Mouse (Mus musculus) embryonic facial prominence, embryonic 13.5 days (tissue): Measurements from ENCODE around the gene Klhl2. TPM values are rescaled to one million over a fixed set of nuclear protein-coding genes. Genes with fewer than 3 reads are reported as not detected.

Experiments
- ATAC-seq: fragments of 200-750 bp; cut with Nextera tagmentation; 2 replicates; pipeline ENCODE4 v1.8.0; 2017; ENCODE audit warnings: low read depth; ENCODE audit not compliant: insufficient number of reproducible peaks, insufficient read depth, low FRiP score, low TSS enrichment
- H3K27ac ChIP-seq: fragments of 300-500 bp; sonication (generic); 2 replicates; pipeline ENCODE4 v1.5.1; 2015; ENCODE audit warnings: moderate library complexity, mild to moderate bottlenecking, inconsistent platforms
- H3K27me3 ChIP-seq: fragments of 300-500 bp; sonication (generic); 2 replicates; pipeline ENCODE4 v1.6.1; 2015; ENCODE audit warnings: mild to moderate bottlenecking, inconsistent platforms
- H3K36me3 ChIP-seq: fragments of 300-500 bp; sonication (generic); 2 replicates; pipeline ENCODE4 v1.6.1; 2015; ENCODE audit warnings: mild to moderate bottlenecking, inconsistent platforms
- H3K4me1 ChIP-seq: fragments of 300-500 bp; sonication (generic); 2 replicates; pipeline ENCODE4 v1.6.1; 2015; ENCODE audit warnings: inconsistent platforms
- H3K4me2 ChIP-seq: fragments of 300-500 bp; sonication (generic); 2 replicates; pipeline ENCODE4 v1.6.1; 2015; ENCODE audit warnings: moderate library complexity, mild to moderate bottlenecking, inconsistent platforms
- H3K4me3 ChIP-seq: fragments of 300-500 bp; sonication (generic); 2 replicates; pipeline ENCODE4 v1.5.1; 2015; ENCODE audit warnings: mild to moderate bottlenecking, inconsistent platforms
- H3K9ac ChIP-seq: fragments of 300-500 bp; sonication (generic); 2 replicates; pipeline ENCODE4 v1.6.1; 2015; ENCODE audit warnings: mild to moderate bottlenecking, inconsistent platforms
- H3K9me3 ChIP-seq: fragments of 300-500 bp; sonication (generic); 2 replicates; pipeline ENCODE4 v1.6.1; 2016; ENCODE audit warnings: inconsistent platforms
- WGBS: fragments of 180-500 bp; shearing (Covaris S2); methylation state at CpG from one replicate; pipeline ENCODE4 v1.1.7; 2015; ENCODE audit warnings: mixed read lengths; 5-methylcytosine and 5-hydroxymethylcytosine counted together
- polyA plus RNA-seq: library from polyadenylated mRNA; unstranded; fragments of >200 nt; fragmentation: Nextera tagmentation; extraction: Ambion mirVana; gene quantifications from 2 replicates; pipeline ENCODE4 v1.2.1, GENCODE M21; 2015

The Klhl2 gene
- polyA plus RNA-seq, 1 experiment from 2014 or later = 5.0 TPM

DNA sequence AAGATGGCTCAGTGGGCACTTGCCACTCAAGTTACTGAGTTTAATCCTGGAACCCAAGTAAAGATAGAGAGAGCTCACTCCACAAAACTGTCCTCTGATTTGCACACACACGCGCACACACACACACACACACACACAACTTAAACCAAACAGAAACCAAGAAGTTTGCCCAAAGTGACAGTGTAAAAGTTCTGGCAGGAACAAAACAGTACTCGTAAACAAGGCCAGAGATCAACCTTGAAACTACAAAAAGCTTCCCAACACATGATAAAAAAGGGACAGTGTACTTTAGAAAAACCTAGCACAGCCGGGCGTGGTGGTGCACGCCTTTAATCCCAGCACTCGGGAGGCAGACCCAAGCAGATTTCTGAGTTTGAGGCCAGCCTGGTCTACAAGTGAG is 121.7 kb downstream of the Klhl2 start:
- peaks cover 13% of the 10 kb centered on the region for H3K4me1 ChIP-seq
- no peaks in the 10 kb centered on the region for H3K27me3 ChIP-seq
- no peak overlapping the region for H3K9ac ChIP-seq
- no peak for ATAC-seq
- H3K36me3 ChIP-seq = peaks cover 52% of the 10 kb centered on the region
- H3K9me3 ChIP-seq = no peaks in the 10 kb centered on the region
- H3K4me3 ChIP-seq = no peak overlapping the region
- H3K4me2 ChIP-seq = no peak overlapping the region
- no peak overlapping the region for H3K27ac ChIP-seq
- 88% methylated on average over 7 of the region's 7 CpGs for WGBS

DNA sequence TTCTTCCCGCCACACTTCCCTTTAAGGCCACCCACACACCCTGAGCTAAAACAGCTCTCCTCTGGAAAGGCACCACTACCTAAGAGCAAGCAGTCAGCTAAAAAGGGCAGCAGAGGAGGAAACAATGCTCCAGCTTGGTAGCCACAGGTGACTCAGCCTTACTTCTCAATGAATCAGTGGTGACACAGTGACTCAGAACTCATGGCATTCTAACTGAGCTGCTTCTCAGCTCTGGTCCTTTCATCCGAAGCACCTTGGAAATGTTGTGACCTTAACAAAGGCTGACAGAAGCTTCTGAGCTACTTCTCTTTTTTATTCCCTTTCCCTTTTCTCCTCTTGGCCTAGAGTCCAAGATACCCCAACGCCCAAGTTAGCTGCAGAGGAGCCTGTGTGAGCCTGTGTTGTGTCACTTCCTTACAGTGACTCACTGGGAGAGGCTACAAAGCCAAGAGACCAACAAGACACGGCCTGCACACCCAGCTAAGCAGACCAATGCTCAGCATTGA is 123.6 kb downstream of the Klhl2 start:
- no peaks in the 10 kb centered on the region for H3K9me3 ChIP-seq
- H3K36me3 ChIP-seq = peaks cover 65% of the 10 kb centered on the region
- H3K4me2 ChIP-seq = no peak overlapping the region
- H3K9ac ChIP-seq = no peak overlapping the region
- H3K27ac ChIP-seq = no peak overlapping the region
- ATAC-seq = no peak
- H3K4me1 ChIP-seq = no peaks in the 10 kb centered on the region
- WGBS = 86% methylated on average over 4 of the region's 4 CpGs
- H3K27me3 ChIP-seq = no peaks in the 10 kb centered on the region
- H3K4me3 ChIP-seq = no peak overlapping the region

DNA sequence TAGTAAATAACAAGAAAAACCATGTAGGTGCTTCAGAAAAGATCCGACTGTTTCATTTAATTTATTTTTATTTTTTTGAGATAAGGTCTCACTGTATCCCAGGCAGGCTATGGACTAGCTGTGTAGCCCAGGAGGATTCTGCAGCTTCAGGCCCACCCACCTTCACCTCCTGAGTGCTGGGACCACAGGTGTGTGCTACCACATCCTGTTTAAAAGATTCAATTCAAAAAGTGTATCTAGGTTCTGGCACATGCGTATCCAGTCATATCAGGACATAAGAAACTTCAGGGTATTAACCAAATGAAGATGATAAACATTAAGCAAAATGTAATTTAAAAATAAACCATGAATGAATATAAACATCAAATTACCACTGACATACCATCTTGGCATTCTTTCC is 126.6 kb downstream of the Klhl2 start:
- Histone ChIP-seq H3K9ac (no peak overlapping the region), H3K36me3 (peaks cover 79% of the 10 kb centered on the region)
- WGBS = 92% methylated on average over 2 of the region's 2 CpGs

DNA sequence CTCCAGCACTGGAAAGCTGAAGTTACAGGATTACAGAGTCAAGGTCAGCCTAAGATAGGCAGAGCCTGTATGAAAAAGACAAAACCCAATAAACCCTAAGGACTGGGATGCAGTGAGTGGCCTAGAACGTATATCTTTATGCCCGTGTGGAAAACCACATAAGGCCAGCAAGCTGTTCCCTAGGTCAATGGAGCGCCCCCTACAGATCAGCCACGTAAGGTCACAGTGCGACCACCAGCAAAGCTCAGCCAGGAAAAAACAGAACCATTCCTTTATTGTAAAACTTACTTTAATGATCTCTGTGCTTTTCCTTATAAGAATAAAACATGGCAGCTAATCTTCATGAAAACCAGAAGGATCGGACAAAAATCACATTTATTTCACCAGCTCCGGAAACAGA is 131.9 kb downstream of the Klhl2 start:
- 81% methylated on average over 7 of the region's 7 CpGs for WGBS
- no peak for ATAC-seq
- H3K9ac ChIP-seq = no peak overlapping the region
- H3K27me3 ChIP-seq = no peaks in the 10 kb centered on the region
- no peak overlapping the region for H3K4me3 ChIP-seq
- H3K27ac ChIP-seq = no peak overlapping the region
- no peaks in the 10 kb centered on the region for H3K4me1 ChIP-seq
- H3K4me2 ChIP-seq = no peak overlapping the region
- no peaks in the 10 kb centered on the region for H3K9me3 ChIP-seq
- peaks cover 65% of the 10 kb centered on the region for H3K36me3 ChIP-seq

More for the DNA sequence above, 126.6 kb downstream of the Klhl2 start:
- Histone ChIP-seq H3K9me3 (no peaks in the 10 kb centered on the region), H3K4me3 (no peak overlapping the region), H3K4me2 (no peak overlapping the region), H3K27me3 (no peaks in the 10 kb centered on the region), H3K27ac (no peak overlapping the region), H3K4me1 (no peaks in the 10 kb centered on the region)
- ATAC-seq = no peak

DNA sequence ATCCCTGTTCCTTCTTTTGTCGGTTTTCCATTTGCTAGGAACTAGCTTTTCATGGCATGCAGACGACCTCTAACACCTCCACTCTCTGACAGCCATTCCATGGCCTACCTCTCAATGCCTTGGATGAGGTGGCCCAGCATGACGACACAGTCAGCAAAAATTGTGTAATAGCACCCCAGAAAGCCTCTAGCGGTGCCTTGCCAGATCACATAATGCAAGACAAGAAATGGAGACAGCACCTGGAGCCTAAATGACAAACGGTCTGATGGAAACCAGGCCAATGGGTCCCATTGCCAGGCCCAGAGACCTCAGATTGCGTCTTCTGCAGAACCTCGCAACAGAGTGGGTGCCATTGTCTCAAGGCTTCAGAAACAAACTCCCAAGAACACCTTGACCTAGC is 137.3 kb downstream of the Klhl2 start:
- WGBS = 88% methylated on average over 7 of the region's 7 CpGs

DNA sequence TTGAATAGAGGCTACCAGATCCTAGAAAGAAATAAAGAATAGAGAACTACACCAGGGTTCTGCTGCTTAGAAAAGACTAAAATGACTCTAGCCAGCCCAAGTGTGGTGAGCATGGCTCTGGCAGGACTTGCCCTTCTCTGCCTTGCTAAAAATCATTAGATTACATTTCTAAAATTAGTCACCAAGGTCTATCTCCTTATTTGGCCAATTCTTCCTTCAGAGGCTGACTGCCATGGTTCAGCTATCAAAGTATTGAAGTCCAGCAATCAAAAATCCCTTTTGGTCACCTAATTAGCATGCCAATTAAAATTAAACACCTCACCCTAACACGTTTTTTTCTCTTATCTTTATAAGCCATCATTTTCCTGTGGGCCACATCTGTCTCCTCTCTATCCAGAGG is 138.3 kb downstream of the Klhl2 start:
- H3K4me1 ChIP-seq = no peaks in the 10 kb centered on the region
- no peak overlapping the region for H3K9ac ChIP-seq
- no peak overlapping the region for H3K27ac ChIP-seq
- no peak overlapping the region for H3K4me3 ChIP-seq
- ATAC-seq = no peak
- no peaks in the 10 kb centered on the region for H3K27me3 ChIP-seq
- no peak overlapping the region for H3K4me2 ChIP-seq
- no peaks in the 10 kb centered on the region for H3K9me3 ChIP-seq
- H3K36me3 ChIP-seq = peaks cover 10% of the 10 kb centered on the region
- WGBS = 57% methylated on average over 1 of the region's 1 CpGs

More for the DNA sequence above, 137.3 kb downstream of the Klhl2 start:
- Histone ChIP-seq H3K4me1 (no peaks in the 10 kb centered on the region), H3K9me3 (no peaks in the 10 kb centered on the region), H3K4me2 (no peak overlapping the region), H3K27ac (no peak overlapping the region), H3K36me3 (peaks cover 19% of the 10 kb centered on the region), H3K27me3 (no peaks in the 10 kb centered on the region), H3K9ac (no peak overlapping the region), H3K4me3 (no peak overlapping the region)
- no peak for ATAC-seq

DNA sequence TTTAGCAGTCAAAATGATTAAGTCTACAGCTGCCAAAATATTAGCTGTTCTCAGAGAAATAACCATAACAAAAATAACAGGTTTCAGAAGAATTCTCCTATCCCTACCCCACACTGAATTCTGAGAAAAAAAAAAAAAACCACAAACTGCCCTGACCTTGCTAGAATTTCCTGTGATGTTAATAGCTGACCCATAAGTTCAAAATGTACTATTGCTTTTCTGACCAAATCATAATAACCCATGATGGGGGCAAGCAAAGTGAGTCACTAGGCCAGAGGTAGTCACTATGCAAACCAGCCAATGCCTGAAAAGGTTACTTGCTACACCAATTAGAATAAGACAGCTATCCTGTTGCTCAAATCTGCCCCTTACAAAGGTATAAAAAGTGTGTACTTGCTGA is 142.3 kb downstream of the Klhl2 start:
- H3K4me2 ChIP-seq = no peak overlapping the region
- no peaks in the 10 kb centered on the region for H3K36me3 ChIP-seq
- ATAC-seq = no peak
- no peaks in the 10 kb centered on the region for H3K4me1 ChIP-seq
- H3K27ac ChIP-seq = no peak overlapping the region
- H3K9me3 ChIP-seq = no peaks in the 10 kb centered on the region
- H3K4me3 ChIP-seq = no peak overlapping the region
- H3K27me3 ChIP-seq = no peaks in the 10 kb centered on the region
- no peak overlapping the region for H3K9ac ChIP-seq

DNA sequence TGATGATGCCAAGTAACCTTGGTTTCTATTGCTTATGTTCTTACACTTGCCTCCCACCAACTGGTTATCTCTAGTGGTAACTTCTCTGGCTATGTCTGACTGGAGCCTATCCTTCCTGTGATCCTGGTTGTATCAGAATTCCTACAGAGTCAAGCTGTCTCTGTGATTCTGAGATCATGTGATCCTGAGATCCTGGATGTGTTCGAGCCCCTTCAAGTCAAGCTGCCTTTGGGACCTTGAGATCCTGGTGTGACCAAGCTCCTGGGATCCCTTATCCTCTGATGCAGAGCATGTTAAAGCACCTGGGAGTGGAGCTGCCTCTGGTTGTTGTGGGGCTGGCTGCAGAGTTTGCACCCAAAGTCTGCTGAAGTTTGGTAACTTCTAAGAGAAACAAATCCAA is 146.6 kb downstream of the Klhl2 start:
- no peaks in the 10 kb centered on the region for H3K36me3 ChIP-seq
- ATAC-seq = no peak
- no peaks in the 10 kb centered on the region for H3K4me1 ChIP-seq
- no peaks in the 10 kb centered on the region for H3K27me3 ChIP-seq
- no peak overlapping the region for H3K4me2 ChIP-seq
- no peak overlapping the region for H3K27ac ChIP-seq
- no peak overlapping the region for H3K4me3 ChIP-seq
- H3K9me3 ChIP-seq = no peaks in the 10 kb centered on the region
- 76% methylated on average over 1 of the region's 1 CpGs for WGBS
- no peak overlapping the region for H3K9ac ChIP-seq

DNA sequence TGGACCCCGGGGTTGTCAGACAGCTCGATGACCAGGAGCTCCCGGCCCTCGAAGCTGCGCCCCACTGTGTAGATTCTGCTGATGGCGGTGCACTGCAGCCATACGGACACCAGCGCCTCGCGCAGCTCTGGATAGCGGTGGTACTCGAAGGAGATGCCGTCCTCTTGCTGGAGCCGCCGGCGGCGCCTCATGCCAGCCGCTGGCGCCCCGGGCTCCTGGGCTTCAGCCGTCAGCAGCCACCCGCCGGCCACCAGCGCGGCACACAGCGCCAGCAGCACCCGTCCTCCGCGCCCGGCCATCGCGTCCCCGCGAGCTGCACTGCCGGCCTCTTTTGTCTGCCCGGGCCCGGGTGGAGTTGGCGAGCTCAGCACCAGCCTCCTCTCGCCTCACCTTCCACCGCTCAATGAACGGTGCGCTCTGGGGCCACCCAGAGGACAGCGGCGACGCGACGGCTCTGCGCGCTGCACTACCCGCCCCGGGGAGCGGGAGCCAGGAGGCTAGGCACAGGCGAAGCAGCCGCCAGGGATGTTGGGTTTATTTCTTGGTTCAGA is 157.1 kb downstream of the Klhl2 start, which contains the start of gene Cpe:
Gene Cpe (minus strand): TSS at position 404 of the 551 bp plus-strand sequence.
- Histone ChIP-seq H3K27me3 (peaks cover 5% of the 10 kb centered on the region; the same call in 1 of the 2 replicates), H3K4me1 (peaks cover 12% of the 10 kb centered on the region), H3K9me3 (no peaks in the 10 kb centered on the region), H3K27ac (peak within 1 kb of the TSS; percentile 89), H3K4me2 (peak within 1 kb of the TSS; percentile 82), H3K9ac (peak within 1 kb of the TSS; percentile 86), H3K36me3 (no peaks in the 10 kb centered on the region), H3K4me3 (peak within 1 kb of the TSS; percentile 71)
- under 1% methylated on average over 54 of the region's 54 CpGs for WGBS
- peak; percentile 95 for ATAC-seq

DNA sequence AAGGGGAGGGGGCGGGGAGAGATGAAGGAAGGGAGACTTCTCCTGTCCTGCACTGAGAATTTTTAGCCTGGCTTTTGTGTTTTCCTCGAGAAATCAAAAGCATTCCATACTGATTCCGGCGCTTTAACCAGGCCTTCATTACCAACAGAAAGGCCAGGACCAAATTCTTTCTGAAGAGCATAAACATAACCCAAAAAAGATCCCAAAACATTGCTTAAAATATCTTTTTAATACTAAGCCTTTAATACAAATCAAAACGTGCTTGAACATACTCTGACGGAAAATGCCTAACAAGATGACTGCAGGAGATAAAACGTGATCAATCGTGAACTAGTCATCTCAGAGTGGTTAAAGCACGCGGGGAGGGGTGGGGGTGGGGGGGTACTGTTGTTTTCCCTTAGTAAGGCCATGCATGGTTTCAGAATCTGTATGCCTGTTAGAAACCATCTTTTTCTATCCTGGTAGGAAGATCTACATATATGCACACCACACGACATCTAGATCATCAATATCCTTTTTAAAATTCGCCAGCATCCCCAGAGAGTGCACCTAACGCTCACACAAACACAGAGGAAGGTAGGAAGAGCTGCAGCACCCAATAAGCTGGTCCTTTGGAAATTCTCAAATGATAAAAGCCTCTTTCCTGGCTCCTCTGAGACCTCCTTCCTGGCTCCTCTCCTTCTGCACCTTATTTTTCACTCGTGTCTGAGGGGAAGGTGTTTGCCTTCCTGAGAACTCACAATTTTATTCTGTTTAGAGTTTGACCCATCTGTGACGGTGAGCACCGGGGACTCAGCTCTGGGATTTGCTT is 158.0 kb downstream of the Klhl2 start:
- H3K4me2 ChIP-seq = peak overlapping the region; percentile 82
- peak overlapping the region; percentile 89; the same call in 1 of the 2 replicates for H3K27ac ChIP-seq
- WGBS = 6% methylated on average over 16 of the region's 16 CpGs
- H3K9me3 ChIP-seq = no peaks in the 10 kb centered on the region
- H3K27me3 ChIP-seq = peaks cover 5% of the 10 kb centered on the region; the same call in 1 of the 2 replicates
- peak overlapping the region; percentile 71 for H3K4me3 ChIP-seq
- peak overlapping the region; percentile 86 for H3K9ac ChIP-seq
- H3K36me3 ChIP-seq = no peaks in the 10 kb centered on the region
- no peak for ATAC-seq
- peaks cover 14% of the 10 kb centered on the region for H3K4me1 ChIP-seq

DNA sequence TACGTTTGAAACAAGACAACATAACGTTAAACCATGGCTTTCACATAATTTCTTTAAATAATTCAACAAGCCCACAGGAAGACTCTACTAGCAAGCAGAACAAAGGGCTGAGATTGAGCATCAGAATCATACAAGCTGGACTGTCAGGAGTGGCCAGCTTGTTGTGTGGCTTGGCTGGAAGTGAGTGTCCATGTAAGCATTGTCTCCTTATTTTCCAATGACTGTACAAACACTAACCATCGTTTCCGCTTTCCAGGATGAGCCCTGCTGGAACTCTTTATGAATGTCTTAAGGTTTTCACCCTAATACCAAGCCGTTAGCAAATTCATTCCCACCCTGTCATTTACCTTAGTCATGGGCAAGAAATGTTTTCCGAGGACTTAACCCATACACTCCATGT is 159.0 kb downstream of the Klhl2 start:
- Histone ChIP-seq H3K4me2 (peak overlapping the region; percentile 82), H3K9ac (no peak overlapping the region), H3K36me3 (no peaks in the 10 kb centered on the region), H3K4me3 (peak overlapping the region; percentile 6), H3K27me3 (peaks cover 5% of the 10 kb centered on the region; the same call in 1 of the 2 replicates), H3K27ac (no peak overlapping the region), H3K9me3 (no peaks in the 10 kb centered on the region), H3K4me1 (peaks cover 18% of the 10 kb centered on the region)
- WGBS = 78% methylated on average over 6 of the region's 6 CpGs
- no peak for ATAC-seq

DNA sequence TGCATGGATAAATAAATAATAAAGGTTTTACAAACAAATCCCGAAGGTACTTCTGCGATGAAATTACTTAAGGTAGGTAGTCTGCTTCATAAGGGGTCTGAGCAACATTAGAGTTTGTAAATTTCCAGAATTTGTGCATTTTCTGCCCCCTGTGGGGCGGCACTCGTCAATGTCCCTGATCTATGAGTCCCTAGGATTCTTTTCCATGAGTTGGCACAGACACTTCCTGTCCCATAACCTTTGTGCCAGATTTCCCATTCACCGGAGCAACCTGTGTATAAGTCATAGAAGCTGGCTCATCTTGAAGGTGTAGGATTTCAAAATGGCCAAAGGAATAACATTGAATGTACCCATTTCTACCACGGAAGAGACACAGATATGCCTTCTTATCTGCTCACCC is 159.5 kb downstream of the Klhl2 start:
- H3K4me2 ChIP-seq = peak overlapping the region; percentile 82
- H3K9ac ChIP-seq = no peak overlapping the region
- H3K4me3 ChIP-seq = no peak overlapping the region
- no peak overlapping the region for H3K27ac ChIP-seq
- peaks cover 5% of the 10 kb centered on the region; the same call in 1 of the 2 replicates for H3K27me3 ChIP-seq
- no peak for ATAC-seq
- peaks cover 18% of the 10 kb centered on the region for H3K4me1 ChIP-seq
- no peaks in the 10 kb centered on the region for H3K9me3 ChIP-seq
- no peaks in the 10 kb centered on the region for H3K36me3 ChIP-seq
- 79% methylated on average over 6 of the region's 6 CpGs for WGBS
